Mouse (Mus musculus): Measurements from ENCODE around the gene Wdr19.
"Not testable (repeated sequence)": the region's sequence is repeated elsewhere in the genome, so short reads cannot be mapped to it uniquely, and the experiment has no call there.

Wdr19 gene

GRCm38 (mm10) chr5:65191601-65192000 is 7.9 kb upstream of the Wdr19 start:
- DNase-seq (ENCODE audit: low read depth, low spot score) = no peak

GRCm38 (mm10) chr5:65194441-65194840 is 5.1 kb upstream of the Wdr19 start:
- no peak for DNase-seq (ENCODE audit: low read depth, low spot score)

GRCm38 (mm10) chr5:65204726-65205125 is 5.2 kb downstream of the Wdr19 start:
- DNase-seq (ENCODE audit: low read depth, low spot score) = no peak

GRCm38 (mm10) chr5:65213321-65213720 is 13.8 kb downstream of the Wdr19 start:
- DNase-seq (ENCODE audit: low read depth, low spot score) = peak; percentile 19

- no peak for DNase-seq (ENCODE audit: low read depth, low spot score)
Measured at GRCm38 (mm10) chr5:65217305-65218269, 18.1 kb downstream of the Wdr19 start.

- no peak for DNase-seq (ENCODE audit: low read depth, low spot score)
Measured at GRCm38 (mm10) chr5:65221037-65221436, 21.5 kb downstream of the Wdr19 start.

- DNase-seq (ENCODE audit: low read depth, low spot score) = no peak
Measured at GRCm38 (mm10) chr5:65224056-65224455, 24.6 kb downstream of the Wdr19 start.

- DNase-seq (ENCODE audit: low read depth, low spot score) = no peak
Measured at GRCm38 (mm10) chr5:65231289-65232003, 31.9 kb downstream of the Wdr19 start.

- DNase-seq (ENCODE audit: low read depth, low spot score) = peak; percentile 26
Measured at GRCm38 (mm10) chr5:65242740-65243139, 43.2 kb downstream of the Wdr19 start.

GRCm38 (mm10) chr5:65247296-65247695 is 47.8 kb downstream of the Wdr19 start:
- no peak for DNase-seq (ENCODE audit: low read depth, low spot score)

GRCm38 (mm10) chr5:65250185-65250855 is 50.8 kb downstream of the Wdr19 start:
- DNase-seq (ENCODE audit: low read depth, low spot score) = no peak

GRCm38 (mm10) chr5:65257910-65258505 is 58.5 kb downstream of the Wdr19 start:
- no peak for DNase-seq (ENCODE audit: low read depth, low spot score)

- DNase-seq (ENCODE audit: low read depth, low spot score) = no peak
Measured at GRCm38 (mm10) chr5:65273966-65274365, 74.5 kb downstream of the Wdr19 start.

GRCm38 (mm10) chr5:65279133-65279651 is 79.7 kb downstream of the Wdr19 start:
- DNase-seq (ENCODE audit: low read depth, low spot score) = no peak

- no peak for DNase-seq (ENCODE audit: low read depth, low spot score)
Measured at GRCm38 (mm10) chr5:65281216-65281615, 81.7 kb downstream of the Wdr19 start.

- no peak for DNase-seq (ENCODE audit: low read depth, low spot score)
Measured at GRCm38 (mm10) chr5:65284171-65284570, 84.7 kb downstream of the Wdr19 start.

- no peak for DNase-seq (ENCODE audit: low read depth, low spot score)
Measured at GRCm38 (mm10) chr5:65287751-65288701, 88.5 kb downstream of the Wdr19 start.

GRCm38 (mm10) chr5:65289009-65289408 is 89.5 kb downstream of the Wdr19 start:
- DNase-seq (ENCODE audit: low read depth, low spot score) = not testable (repeated sequence)

- no peak for DNase-seq (ENCODE audit: low read depth, low spot score)
Measured at GRCm38 (mm10) chr5:65293627-65294026, 94.1 kb downstream of the Wdr19 start.

- no peak for DNase-seq (ENCODE audit: low read depth, low spot score)
Measured at GRCm38 (mm10) chr5:65294270-65294669, 94.8 kb downstream of the Wdr19 start.
